Mouse (Mus musculus): ENCODE measurements around the gene Atp12a.

GRCm38 (mm10) chr14:56393704-56394312 lies 28.9 kb downstream of the Atp12a start:
- no peak for TF ChIP-seq TAL1 (IDR thresholded peaks at IDR 0.05; ENCODE audit: low read length)
- TF ChIP-seq GATA1 (IDR thresholded peaks at IDR 0.05; ENCODE audit: low read length), result no peak

Data from erythroblast, embryonic 14.5 days (primary cell).